Mouse (Mus musculus) E14TG2a.4 (cell line): Measurements from ENCODE around the gene Iqcf5.

Source experiments
- CTCF ChIP-seq: conservative IDR thresholded peaks from 2 replicates; pipeline ENCODE4 v1.5.1; 2014; ENCODE audit warnings: low read length
- NANOG ChIP-seq: IDR thresholded peaks from 2 replicates; pipeline ENCODE4 v1.6.1; 2014; ENCODE audit warnings: borderline replicate concordance, low read length, mixed read lengths
- POU5F1 ChIP-seq: IDR thresholded peaks from 2 replicates; pipeline ENCODE4 v1.6.1; 2014; ENCODE audit warnings: low read length, borderline replicate concordance

DNA sequence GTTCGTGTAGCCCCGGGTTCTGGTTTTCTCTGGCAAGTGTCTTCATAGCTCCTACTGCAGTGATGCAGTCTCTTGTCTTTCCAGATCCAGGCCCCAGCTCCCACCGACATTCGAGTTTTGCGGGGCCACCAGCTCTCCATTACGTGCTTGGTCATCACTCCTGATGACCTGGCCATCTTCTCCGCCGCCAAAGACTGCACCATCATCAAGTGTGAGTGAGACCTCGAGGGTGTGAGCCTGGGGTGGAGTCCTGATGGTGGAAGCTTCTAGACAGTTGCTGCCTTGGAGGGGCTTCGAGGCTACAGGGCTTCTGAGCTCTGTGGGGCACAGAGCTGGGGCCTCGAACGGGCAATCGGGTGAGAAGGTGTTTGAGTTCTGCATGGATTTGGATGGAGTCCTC lies 32.7 kb upstream of the Iqcf5 start:
- TF ChIP-seq CTCF: no peak
- TF ChIP-seq NANOG: no peak
- TF ChIP-seq POU5F1: no peak
